Mouse (Mus musculus): ENCODE measurements at regions not wholly inside any gene's neighbourhood (a gene's known extent, or its start where the extent isn't known, plus 50 kb on each side); places are given as distances from the start of the nearest gene placed in this dataset.

- no peak for ATAC-seq (ENCODE audit: low FRiP score)
- 17% methylated on average over 9 of the region's 9 CpGs for WGBS
Measured at GRCm38 (mm10) chr10:84019381-84019780, 296.7 kb downstream of the 1500009L16Rik start.

GRCm38 (mm10) chr10:84020023-84020620, 297.5 kb downstream of the 1500009L16Rik start:
- no peak for ATAC-seq (ENCODE audit: low FRiP score)
- no peak overlapping the region for H3K27ac ChIP-seq

More at GRCm38 (mm10) chr10:84019381-84019780, 296.7 kb downstream of the 1500009L16Rik start:
- Histone ChIP-seq H3K27ac (no peak overlapping the region), H3K4me2 (replicated peaks) (no peak overlapping the region), H3K9ac (no peak overlapping the region), H3K9me3 (replicated peaks) (no peaks in the 10 kb centered on the region), H3K36me3 (no peaks in the 10 kb centered on the region), H3K4me1 (0 out of 2 replicates have a peak, but pooled peaks cover 2% of the 10 kb centered on the region), H3K27me3 (no peaks in the 10 kb centered on the region), H3K4me3 (no peak overlapping the region)

DNA sequence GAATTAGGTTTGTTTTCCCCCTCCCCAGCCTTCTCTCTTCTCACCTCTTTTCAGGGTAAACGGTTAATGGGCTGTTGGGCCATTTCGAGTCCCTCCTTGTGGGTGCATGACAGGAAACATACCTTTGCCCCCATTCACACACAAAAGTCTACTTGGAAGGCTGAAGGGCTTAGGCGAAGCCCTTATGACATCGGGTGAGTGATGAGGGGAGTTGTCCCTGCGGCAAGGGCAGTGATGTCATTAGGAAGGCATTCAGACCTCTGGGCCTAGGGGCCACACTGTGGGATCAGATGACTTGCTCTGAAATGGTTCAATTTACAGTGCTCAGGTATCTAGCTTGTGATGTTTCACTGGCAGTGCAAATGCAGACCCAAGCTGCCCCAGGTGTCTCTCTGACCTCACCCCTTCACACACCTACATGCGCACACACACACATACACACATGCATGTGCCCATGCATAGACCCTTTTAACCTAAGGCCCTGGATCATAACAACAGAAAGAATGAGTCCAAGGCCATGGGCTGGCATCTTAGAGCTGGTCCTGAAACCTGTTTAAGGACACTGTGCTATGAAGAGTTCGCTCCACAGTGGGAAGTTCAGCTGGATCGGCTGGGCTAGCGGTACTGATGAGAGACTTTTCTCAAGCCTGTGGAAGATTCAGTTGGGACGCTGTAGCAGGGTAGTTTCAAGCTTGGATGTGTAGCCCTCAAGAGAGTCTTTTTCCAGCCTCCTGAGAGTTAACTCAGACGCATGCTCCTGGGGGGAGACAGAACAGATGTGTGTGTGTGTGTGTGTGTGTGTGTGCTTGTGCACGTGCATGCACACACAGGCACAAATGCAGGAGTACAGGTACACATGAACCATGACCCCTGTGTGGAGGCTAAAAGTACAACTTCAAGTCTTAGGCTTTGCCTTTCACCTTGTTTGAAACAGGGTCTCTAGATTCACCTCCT, 298.8 kb downstream of the 1500009L16Rik start:
- H3K27me3 ChIP-seq: no peaks in the 10 kb centered on the region
- no peak overlapping the region for H3K4me2 ChIP-seq (replicated peaks)
- 78% methylated on average over 12 of the region's 12 CpGs for WGBS
- H3K9ac ChIP-seq: no peak overlapping the region
- no peak overlapping the region for H3K4me3 ChIP-seq
- no peaks in the 10 kb centered on the region for H3K9me3 ChIP-seq (replicated peaks)
- H3K27ac ChIP-seq: no peak overlapping the region
- no peak for ATAC-seq (ENCODE audit: low FRiP score)
- no peaks in the 10 kb centered on the region for H3K36me3 ChIP-seq
- 0 out of 2 replicates have a peak, but pooled peaks cover 5% of the 10 kb centered on the region for H3K4me1 ChIP-seq

More at GRCm38 (mm10) chr10:84020023-84020620, 297.5 kb downstream of the 1500009L16Rik start:
- no peak overlapping the region for H3K9ac ChIP-seq
- no peaks in the 10 kb centered on the region for H3K27me3 ChIP-seq
- H3K4me3 ChIP-seq: no peak overlapping the region
- H3K4me2 ChIP-seq (replicated peaks): no peak overlapping the region
- 47% methylated on average over 10 of the region's 10 CpGs for WGBS
- 0 out of 2 replicates have a peak, but pooled peaks cover 4% of the 10 kb centered on the region for H3K4me1 ChIP-seq
- H3K36me3 ChIP-seq: no peaks in the 10 kb centered on the region
- no peaks in the 10 kb centered on the region for H3K9me3 ChIP-seq (replicated peaks)

- H3K4me3 ChIP-seq: no peak overlapping the region
- H3K4me2 ChIP-seq (replicated peaks): no peak overlapping the region
- H3K27me3 ChIP-seq: no peaks in the 10 kb centered on the region
- no peak for ATAC-seq (ENCODE audit: low FRiP score)
- 0 out of 2 replicates have a peak, but pooled peaks cover 5% of the 10 kb centered on the region for H3K4me1 ChIP-seq
- 83% methylated on average over 4 of the region's 4 CpGs for WGBS
- H3K36me3 ChIP-seq: no peaks in the 10 kb centered on the region
- no peak overlapping the region for H3K9ac ChIP-seq
- H3K9me3 ChIP-seq (replicated peaks): no peaks in the 10 kb centered on the region
- H3K27ac ChIP-seq: no peak overlapping the region
Measured at GRCm38 (mm10) chr10:84024294-84024693, 301.6 kb downstream of the 1500009L16Rik start.

GRCm38 (mm10) chr10:84024901-84025300, 302.2 kb downstream of the 1500009L16Rik start:
- no peak overlapping the region for H3K4me3 ChIP-seq
- no peak for ATAC-seq (ENCODE audit: low FRiP score)
- H3K27ac ChIP-seq: no peak overlapping the region
- no peaks in the 10 kb centered on the region for H3K9me3 ChIP-seq (replicated peaks)
- WGBS: 62% methylated on average over 8 of the region's 8 CpGs
- H3K27me3 ChIP-seq: no peaks in the 10 kb centered on the region
- 0 out of 2 replicates have a peak, but pooled peaks cover 5% of the 10 kb centered on the region for H3K4me1 ChIP-seq
- H3K4me2 ChIP-seq (replicated peaks): no peak overlapping the region
- no peak overlapping the region for H3K9ac ChIP-seq
- no peaks in the 10 kb centered on the region for H3K36me3 ChIP-seq

DNA sequence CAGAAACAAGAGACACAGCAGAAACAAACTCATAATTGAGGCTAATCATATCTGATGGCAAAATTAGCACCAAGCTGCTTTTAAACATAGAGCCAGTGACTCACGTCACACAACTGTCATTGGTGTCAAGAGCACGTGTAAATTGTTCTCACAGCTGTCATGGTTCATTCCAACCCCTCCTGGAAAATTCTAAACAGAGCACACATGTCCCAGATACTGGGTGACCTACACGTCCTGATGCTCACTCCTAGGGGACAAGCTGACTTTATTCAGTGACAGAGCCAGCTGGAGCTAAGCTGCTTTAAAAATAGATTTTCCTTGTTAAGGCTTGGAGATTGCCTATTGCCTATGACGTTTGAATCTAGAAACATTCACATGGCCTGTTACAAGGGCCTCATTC, 304.1 kb downstream of the 1500009L16Rik start:
- Histone ChIP-seq H3K4me2 (replicated peaks) (no peak overlapping the region), H3K27me3 (no peaks in the 10 kb centered on the region), H3K36me3 (no peaks in the 10 kb centered on the region), H3K27ac (no peak overlapping the region), H3K4me3 (no peak overlapping the region), H3K9me3 (replicated peaks) (no peaks in the 10 kb centered on the region), H3K9ac (no peak overlapping the region), H3K4me1 (0 out of 2 replicates have a peak, but pooled peaks cover 2% of the 10 kb centered on the region)
- 54% methylated on average over 4 of the region's 4 CpGs for WGBS
- no peak for ATAC-seq (ENCODE audit: low FRiP score)

- H3K4me2 ChIP-seq (replicated peaks): no peak overlapping the region
- peaks cover 4% of the 10 kb centered on the region for H3K4me1 ChIP-seq
- H3K27ac ChIP-seq: no peak overlapping the region
- no peaks in the 10 kb centered on the region for H3K9me3 ChIP-seq (replicated peaks)
- H3K27me3 ChIP-seq: no peaks in the 10 kb centered on the region
- H3K4me3 ChIP-seq: no peak overlapping the region
- H3K36me3 ChIP-seq: no peaks in the 10 kb centered on the region
- ATAC-seq (ENCODE audit: low FRiP score): no peak
- 60% methylated on average over 11 of the region's 11 CpGs for WGBS
- H3K9ac ChIP-seq: no peak overlapping the region
Measured at GRCm38 (mm10) chr10:84036131-84036877, 313.6 kb downstream of the 1500009L16Rik start.

GRCm38 (mm10) chr10:84048706-84049105, 326.0 kb downstream of the 1500009L16Rik start:
- ATAC-seq (ENCODE audit: low FRiP score): no peak
- no peaks in the 10 kb centered on the region for H3K36me3 ChIP-seq
- H3K9me3 ChIP-seq (replicated peaks): no peaks in the 10 kb centered on the region
- H3K4me3 ChIP-seq: no peak overlapping the region
- H3K4me1 ChIP-seq: no peaks in the 10 kb centered on the region
- H3K4me2 ChIP-seq (replicated peaks): no peak overlapping the region
- WGBS: 87% methylated on average over 5 of the region's 5 CpGs
- H3K27me3 ChIP-seq: no peaks in the 10 kb centered on the region
- H3K9ac ChIP-seq: no peak overlapping the region
- no peak overlapping the region for H3K27ac ChIP-seq

GRCm38 (mm10) chr10:84052696-84053095, 330.0 kb downstream of the 1500009L16Rik start:
- no peaks in the 10 kb centered on the region for H3K27me3 ChIP-seq
- 86% methylated on average over 8 of the region's 8 CpGs for WGBS
- no peak overlapping the region for H3K9ac ChIP-seq
- ATAC-seq (ENCODE audit: low FRiP score): no peak
- no peak overlapping the region for H3K4me3 ChIP-seq
- peaks cover 10% of the 10 kb centered on the region for H3K4me1 ChIP-seq
- H3K36me3 ChIP-seq: no peaks in the 10 kb centered on the region
- H3K27ac ChIP-seq: no peak overlapping the region
- H3K4me2 ChIP-seq (replicated peaks): no peak overlapping the region
- no peaks in the 10 kb centered on the region for H3K9me3 ChIP-seq (replicated peaks)

DNA sequence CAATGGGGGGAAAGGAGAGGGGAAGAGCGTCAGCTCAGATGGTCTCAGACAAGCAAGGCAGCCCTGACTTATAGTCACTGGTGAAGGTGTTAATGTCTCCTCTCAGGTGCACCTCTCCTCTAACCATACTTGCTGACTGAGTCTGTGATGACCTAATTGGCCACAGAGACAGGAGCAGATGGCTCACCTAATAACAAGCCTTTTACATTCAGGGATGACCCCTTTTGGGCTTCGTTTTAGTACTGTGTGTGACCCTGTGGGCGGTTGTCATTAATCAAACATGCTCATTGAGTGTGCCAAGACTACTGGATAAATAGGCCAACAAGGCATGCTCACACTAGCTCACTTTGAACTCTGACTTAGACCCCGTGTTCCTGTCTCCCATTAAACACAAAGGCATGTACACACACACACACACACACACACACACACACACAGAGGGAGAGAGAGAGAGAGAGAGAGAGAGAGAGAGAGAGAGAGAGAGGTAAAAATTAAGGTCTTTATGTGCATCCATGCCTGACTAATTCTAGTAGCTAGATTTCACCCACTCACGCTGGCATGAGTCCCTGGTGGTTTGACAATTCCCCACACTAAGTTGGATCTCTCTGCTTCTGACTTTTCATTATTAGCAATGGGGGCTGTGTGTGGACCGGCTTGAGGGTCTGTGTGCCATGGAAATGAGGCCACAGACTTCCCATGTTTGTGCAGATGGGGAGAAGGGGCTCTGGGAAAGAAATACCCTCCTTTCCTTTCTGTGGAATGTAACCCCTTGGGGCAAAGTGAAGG, 332.1 kb downstream of the 1500009L16Rik start:
- H3K4me2 ChIP-seq (replicated peaks): no peak overlapping the region
- peaks cover 16% of the 10 kb centered on the region for H3K4me1 ChIP-seq
- no peak overlapping the region for H3K9ac ChIP-seq
- no peaks in the 10 kb centered on the region for H3K9me3 ChIP-seq (replicated peaks)
- 51% methylated on average over 6 of the region's 6 CpGs for WGBS
- H3K27ac ChIP-seq: no peak overlapping the region; the same call in 1 of the 2 replicates
- ATAC-seq (ENCODE audit: low FRiP score): no peak
- H3K27me3 ChIP-seq: no peaks in the 10 kb centered on the region
- H3K36me3 ChIP-seq: no peaks in the 10 kb centered on the region
- H3K4me3 ChIP-seq: no peak overlapping the region

DNA sequence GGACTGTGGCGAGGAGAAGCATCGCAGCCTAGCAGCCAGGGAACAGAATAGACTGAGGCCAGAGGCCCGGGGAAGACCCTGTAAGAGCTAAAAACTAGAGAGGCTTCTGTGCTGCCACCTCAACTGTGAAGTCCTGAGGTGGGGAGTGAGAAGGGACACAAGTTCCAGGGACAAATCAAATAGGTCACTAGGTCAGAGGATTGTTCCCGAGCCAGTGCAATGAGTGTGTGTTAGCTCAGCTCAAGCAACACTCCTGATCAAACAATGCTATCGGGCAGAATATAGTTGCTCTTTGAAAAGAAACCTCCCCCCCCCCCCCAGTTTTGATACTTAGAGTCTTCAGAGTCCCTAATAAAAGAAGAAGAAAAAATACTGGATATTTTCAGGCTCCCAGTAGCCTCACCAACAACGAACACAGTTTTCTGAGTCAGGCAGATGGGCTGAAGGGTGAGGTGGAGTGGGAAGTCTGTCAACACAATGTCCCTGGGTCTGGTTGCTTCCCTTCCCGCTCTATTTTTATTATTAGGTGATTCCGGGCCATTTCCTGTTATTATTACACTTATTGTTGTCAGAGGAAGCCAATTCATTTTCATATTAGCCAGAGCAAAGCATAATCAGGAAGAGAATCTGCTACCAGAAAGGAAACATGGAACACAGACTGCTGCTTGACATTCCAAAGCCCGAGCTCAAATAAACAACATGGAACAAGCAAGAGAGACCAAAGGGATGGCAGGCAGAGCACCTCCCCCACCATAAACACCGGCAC, 332.9 kb downstream of the 1500009L16Rik start:
- H3K4me3 ChIP-seq: no peak overlapping the region
- WGBS: 70% methylated on average over 10 of the region's 10 CpGs
- no peak overlapping the region for H3K9ac ChIP-seq
- no peak overlapping the region for H3K4me2 ChIP-seq (replicated peaks)
- H3K36me3 ChIP-seq: no peaks in the 10 kb centered on the region
- H3K27me3 ChIP-seq: no peaks in the 10 kb centered on the region
- peaks cover 25% of the 10 kb centered on the region for H3K4me1 ChIP-seq
- H3K9me3 ChIP-seq (replicated peaks): no peaks in the 10 kb centered on the region
- no peak for ATAC-seq (ENCODE audit: low FRiP score)
- no peak overlapping the region for H3K27ac ChIP-seq

All from hindbrain, embryonic 12.5 days (tissue).